Mouse (Mus musculus): Measurements from ENCODE around the gene Thsd7b. TPM values are rescaled to one million over a fixed set of nuclear protein-coding genes. Genes with fewer than 3 reads are reported as not detected.
A peak's percentile ranks its signal among the peaks of the same experiment; 100 is the strongest.

The Thsd7b gene
- total RNA-seq, 1 experiment: 0.18 TPM

DNA sequence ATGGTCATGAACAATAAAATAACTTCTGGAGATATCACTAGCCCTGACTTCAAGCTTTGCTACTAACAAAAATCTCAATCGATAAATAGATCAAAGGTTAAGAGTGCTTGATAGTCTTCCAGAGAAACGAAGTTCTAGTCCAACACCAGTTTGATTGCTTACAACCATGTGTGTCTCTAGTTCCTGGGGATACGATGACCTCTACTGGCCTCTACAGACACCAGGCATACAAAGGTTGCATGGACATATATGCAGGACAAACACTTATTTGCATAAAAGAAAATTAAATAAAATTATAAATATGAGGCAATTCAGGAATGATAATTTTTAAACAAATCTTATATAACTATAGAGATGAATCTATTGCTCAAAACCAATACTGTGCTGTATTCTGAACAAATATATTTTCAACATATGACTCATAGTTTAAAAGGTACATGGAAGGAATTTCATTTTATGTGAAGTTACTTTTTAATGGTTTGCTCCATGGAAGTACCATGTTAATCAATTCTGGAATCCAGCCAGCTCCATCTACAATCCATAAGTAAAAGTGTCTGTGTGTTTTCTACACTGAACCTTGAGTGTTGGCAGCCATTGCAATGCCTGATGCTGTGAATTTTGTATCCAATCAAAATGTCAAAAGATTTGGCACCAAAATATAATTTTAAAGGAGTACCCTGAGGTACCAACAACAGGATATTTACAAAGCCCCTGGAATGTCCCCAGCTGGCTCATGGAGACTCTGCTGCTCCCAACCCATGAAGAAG is 793.3 kb downstream of the Thsd7b start:
- Histone ChIP-seq H3K9ac (ENCODE audit: insufficient read depth, low read depth, low read length, poor library complexity, severe bottlenecking) (no peak overlapping the region), H3K9me3 (ENCODE audit: control insufficient read depth, insufficient read depth, low read depth, low read length) (no peaks in the 10 kb centered on the region), H3K4me3 (ENCODE audit: insufficient read depth in 1 of 2, low read depth in 1 of 2, low read length in 2 of 2, poor library complexity in 1 of 2, severe bottlenecking in 1 of 2) (no peak overlapping the region), H3K4me1 (ENCODE audit: control insufficient read depth in 2 of 2, insufficient read depth in 2 of 2, low read length in 2 of 2, poor library complexity in 1 of 2) (no peaks in the 10 kb centered on the region), H3K27ac (ENCODE audit: insufficient read depth, low read depth, low read length, poor library complexity, severe bottlenecking) (no peak overlapping the region), H3K36me3 (ENCODE audit: control insufficient read depth, insufficient read depth, low read length, poor library complexity, severe bottlenecking) (no peaks in the 10 kb centered on the region)
- no peak for TF ChIP-seq CHD2 (IDR thresholded peaks at IDR 0.05; ENCODE audit: low read depth, low read length)
- TF ChIP-seq HCFC1 (IDR thresholded peaks at IDR 0.05; ENCODE audit: borderline replicate concordance, insufficient read depth, low read length): no peak
- no peak for TF ChIP-seq ZC3H11A (IDR thresholded peaks at IDR 0.05; ENCODE audit: borderline replicate concordance, low read depth, low read length)
- TF ChIP-seq MAFK (IDR thresholded peaks at IDR 0.05; ENCODE audit: insufficient read depth, low read depth, low read length): no peak
- no peak for TF ChIP-seq ZNF384 (IDR thresholded peaks at IDR 0.05; ENCODE audit: low read depth, low read length)
- in situ Hi-C loops (cut with MboI; ENCODE audit: low sequenced_read_pairs in 2 of 2, unreplicated experiment in 2 of 2): no loop called here
- DNase-seq (ENCODE audit: low read depth, low spot score): no peak

DNA sequence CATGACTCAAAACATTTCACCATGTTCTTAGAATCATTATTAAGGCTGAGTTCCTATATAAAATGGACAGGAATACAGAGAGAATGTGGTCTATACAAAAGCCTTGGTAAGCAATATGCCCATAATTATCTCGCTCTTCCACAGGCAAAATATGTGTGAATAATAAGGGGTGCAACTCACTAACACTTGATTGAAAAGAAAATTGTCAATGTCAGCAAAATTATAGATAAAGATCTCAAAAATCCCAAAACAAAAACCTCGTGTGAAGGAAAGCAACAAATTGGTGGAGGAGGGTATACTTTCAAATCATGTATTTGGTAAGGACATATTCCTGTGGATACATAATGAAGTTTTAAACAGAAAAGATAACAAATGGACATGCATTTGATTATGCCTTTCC is 810.7 kb downstream of the Thsd7b start:
- H3K27ac ChIP-seq (ENCODE audit: insufficient read depth, low read depth, low read length, poor library complexity, severe bottlenecking): no peak overlapping the region
- in situ Hi-C loops (cut with MboI; ENCODE audit: low sequenced_read_pairs in 2 of 2, unreplicated experiment in 2 of 2): no loop called here
- H3K9ac ChIP-seq (ENCODE audit: insufficient read depth, low read depth, low read length, poor library complexity, severe bottlenecking): no peak overlapping the region
- TF ChIP-seq MAFK (IDR thresholded peaks at IDR 0.05; ENCODE audit: insufficient read depth, low read depth, low read length): peak; percentile 54; the same call in 1 of the 2 replicates
- no peak for TF ChIP-seq ZNF384 (IDR thresholded peaks at IDR 0.05; ENCODE audit: low read depth, low read length)
- no peaks in the 10 kb centered on the region for H3K4me1 ChIP-seq (ENCODE audit: control insufficient read depth in 2 of 2, insufficient read depth in 2 of 2, low read length in 2 of 2, poor library complexity in 1 of 2)
- no peaks in the 10 kb centered on the region for H3K36me3 ChIP-seq (ENCODE audit: control insufficient read depth, insufficient read depth, low read length, poor library complexity, severe bottlenecking)
- DNase-seq (ENCODE audit: low read depth, low spot score): no peak
- no peak overlapping the region for H3K4me3 ChIP-seq (ENCODE audit: insufficient read depth in 1 of 2, low read depth in 1 of 2, low read length in 2 of 2, poor library complexity in 1 of 2, severe bottlenecking in 1 of 2)
- H3K9me3 ChIP-seq (ENCODE audit: control insufficient read depth, insufficient read depth, low read depth, low read length): no peaks in the 10 kb centered on the region

DNA sequence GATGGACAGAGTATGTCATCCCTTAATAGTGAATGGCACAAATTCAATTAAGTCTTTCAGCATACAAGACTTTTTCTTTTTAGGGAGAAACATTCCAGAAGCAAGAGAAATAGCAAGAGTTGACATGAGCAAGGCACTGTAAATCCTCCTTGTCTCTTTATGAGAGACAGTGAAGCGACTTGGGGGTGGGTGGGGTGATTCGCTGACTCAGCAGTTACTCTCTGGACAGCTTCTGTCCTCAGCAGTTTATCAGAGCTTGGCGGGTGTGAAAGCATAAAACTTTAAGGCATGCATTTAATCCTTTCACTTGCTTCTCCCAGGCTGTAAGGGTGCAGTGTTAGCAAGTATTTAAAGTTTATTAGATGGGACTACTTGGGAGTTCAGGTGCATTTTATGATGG is 812.1 kb downstream of the Thsd7b start:
- Histone ChIP-seq H3K9me3 (ENCODE audit: control insufficient read depth, insufficient read depth, low read depth, low read length) (no peaks in the 10 kb centered on the region), H3K9ac (ENCODE audit: insufficient read depth, low read depth, low read length, poor library complexity, severe bottlenecking) (no peak overlapping the region), H3K4me1 (ENCODE audit: control insufficient read depth in 2 of 2, insufficient read depth in 2 of 2, low read length in 2 of 2, poor library complexity in 1 of 2) (no peaks in the 10 kb centered on the region), H3K4me3 (ENCODE audit: insufficient read depth in 1 of 2, low read depth in 1 of 2, low read length in 2 of 2, poor library complexity in 1 of 2, severe bottlenecking in 1 of 2) (no peak overlapping the region), H3K36me3 (ENCODE audit: control insufficient read depth, insufficient read depth, low read length, poor library complexity, severe bottlenecking) (no peaks in the 10 kb centered on the region), H3K27ac (ENCODE audit: insufficient read depth, low read depth, low read length, poor library complexity, severe bottlenecking) (no peak overlapping the region)
- TF ChIP-seq CHD2 (IDR thresholded peaks at IDR 0.05; ENCODE audit: low read depth, low read length) (no peak), ZC3H11A (IDR thresholded peaks at IDR 0.05; ENCODE audit: borderline replicate concordance, low read depth, low read length) (no peak), MAFK (IDR thresholded peaks at IDR 0.05; ENCODE audit: insufficient read depth, low read depth, low read length) (peak; percentile 97)
- in situ Hi-C loops (cut with MboI; ENCODE audit: low sequenced_read_pairs in 2 of 2, unreplicated experiment in 2 of 2): no loop called here
- no peak for DNase-seq (ENCODE audit: low read depth, low spot score)

DNA sequence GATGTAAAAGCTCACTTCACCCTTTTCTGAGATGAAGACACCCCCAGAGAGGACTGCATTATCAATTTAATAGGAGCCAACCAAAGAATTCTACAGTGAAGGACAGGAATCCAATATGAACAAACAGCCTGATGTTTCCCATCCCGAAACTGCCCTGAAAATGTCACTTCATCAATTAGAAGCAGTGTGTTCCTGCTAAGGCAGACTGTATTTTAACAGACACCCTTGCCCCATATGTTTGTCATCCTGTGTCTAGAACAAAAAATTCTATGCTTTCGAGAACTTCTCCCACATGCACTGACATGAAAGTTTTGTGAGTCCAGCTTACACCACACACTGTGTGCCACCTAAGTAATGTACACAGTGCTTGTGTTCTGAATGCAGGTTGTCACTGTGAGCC is 812.8 kb downstream of the Thsd7b start:
- no peaks in the 10 kb centered on the region for H3K9me3 ChIP-seq (ENCODE audit: control insufficient read depth, insufficient read depth, low read depth, low read length)
- H3K4me3 ChIP-seq (ENCODE audit: insufficient read depth in 1 of 2, low read depth in 1 of 2, low read length in 2 of 2, poor library complexity in 1 of 2, severe bottlenecking in 1 of 2): no peak overlapping the region
- no peaks in the 10 kb centered on the region for H3K4me1 ChIP-seq (ENCODE audit: control insufficient read depth in 2 of 2, insufficient read depth in 2 of 2, low read length in 2 of 2, poor library complexity in 1 of 2)
- H3K9ac ChIP-seq (ENCODE audit: insufficient read depth, low read depth, low read length, poor library complexity, severe bottlenecking): no peak overlapping the region
- no peak overlapping the region for H3K27ac ChIP-seq (ENCODE audit: insufficient read depth, low read depth, low read length, poor library complexity, severe bottlenecking)
- no peaks in the 10 kb centered on the region for H3K36me3 ChIP-seq (ENCODE audit: control insufficient read depth, insufficient read depth, low read length, poor library complexity, severe bottlenecking)
- TF ChIP-seq MAFK (IDR thresholded peaks at IDR 0.05; ENCODE audit: insufficient read depth, low read depth, low read length): no peak
- in situ Hi-C loops (cut with MboI; ENCODE audit: low sequenced_read_pairs in 2 of 2, unreplicated experiment in 2 of 2): no loop called here
- no peak for DNase-seq (ENCODE audit: low read depth, low spot score)

DNA sequence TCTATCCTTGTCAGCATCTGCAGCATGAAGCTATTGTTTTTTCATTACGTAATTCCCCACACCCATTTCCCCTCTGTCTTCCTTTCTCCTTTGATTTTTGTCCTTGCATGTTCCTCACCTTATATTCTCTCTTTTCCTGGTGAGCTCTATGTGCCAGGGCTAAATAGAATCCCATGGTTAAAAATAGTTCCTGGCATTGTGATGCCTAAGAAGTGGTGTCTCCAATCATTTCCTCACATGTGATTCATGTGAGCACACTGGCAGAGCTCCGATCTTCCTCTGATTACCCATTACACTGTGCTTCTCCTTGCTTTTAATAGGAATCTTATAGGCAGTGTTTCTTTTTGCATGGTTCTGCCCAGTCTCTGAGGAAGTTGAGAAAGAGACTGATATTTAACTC is 826.1 kb downstream of the Thsd7b start:
- Histone ChIP-seq H3K9me3 (ENCODE audit: control insufficient read depth, insufficient read depth, low read depth, low read length) (no peaks in the 10 kb centered on the region), H3K36me3 (ENCODE audit: control insufficient read depth, insufficient read depth, low read length, poor library complexity, severe bottlenecking) (no peaks in the 10 kb centered on the region), H3K4me1 (ENCODE audit: control insufficient read depth in 2 of 2, insufficient read depth in 2 of 2, low read length in 2 of 2, poor library complexity in 1 of 2) (no peaks in the 10 kb centered on the region), H3K9ac (ENCODE audit: insufficient read depth, low read depth, low read length, poor library complexity, severe bottlenecking) (no peak overlapping the region), H3K27ac (ENCODE audit: insufficient read depth, low read depth, low read length, poor library complexity, severe bottlenecking) (no peak overlapping the region), H3K4me3 (ENCODE audit: insufficient read depth in 1 of 2, low read depth in 1 of 2, low read length in 2 of 2, poor library complexity in 1 of 2, severe bottlenecking in 1 of 2) (no peak overlapping the region)
- no peak for DNase-seq (ENCODE audit: low read depth, low spot score)
- in situ Hi-C loops (cut with MboI; ENCODE audit: low sequenced_read_pairs in 2 of 2, unreplicated experiment in 2 of 2): no loop called here
- TF ChIP-seq MAFK (IDR thresholded peaks at IDR 0.05; ENCODE audit: insufficient read depth, low read depth, low read length): no peak
- TF ChIP-seq CHD2 (IDR thresholded peaks at IDR 0.05; ENCODE audit: low read depth, low read length): no peak
- no peak for TF ChIP-seq HCFC1 (IDR thresholded peaks at IDR 0.05; ENCODE audit: borderline replicate concordance, insufficient read depth, low read length)
- TF ChIP-seq ZNF384 (IDR thresholded peaks at IDR 0.05; ENCODE audit: low read depth, low read length): no peak
- no peak for TF ChIP-seq ZC3H11A (IDR thresholded peaks at IDR 0.05; ENCODE audit: borderline replicate concordance, low read depth, low read length)

All from ES-E14 (cell line).